Mouse (Mus musculus) thymus, adult 18-20 months (tissue): ENCODE measurements around the gene Sh2d1b2.

Source experiments
- DNase-seq, 2 experiments: peaks; one replicate each; pipeline ENCODE4 v3.0.0; 2022; ENCODE audit warnings: mixed read lengths in 2 of 2

Sh2d1b2 gene

DNA sequence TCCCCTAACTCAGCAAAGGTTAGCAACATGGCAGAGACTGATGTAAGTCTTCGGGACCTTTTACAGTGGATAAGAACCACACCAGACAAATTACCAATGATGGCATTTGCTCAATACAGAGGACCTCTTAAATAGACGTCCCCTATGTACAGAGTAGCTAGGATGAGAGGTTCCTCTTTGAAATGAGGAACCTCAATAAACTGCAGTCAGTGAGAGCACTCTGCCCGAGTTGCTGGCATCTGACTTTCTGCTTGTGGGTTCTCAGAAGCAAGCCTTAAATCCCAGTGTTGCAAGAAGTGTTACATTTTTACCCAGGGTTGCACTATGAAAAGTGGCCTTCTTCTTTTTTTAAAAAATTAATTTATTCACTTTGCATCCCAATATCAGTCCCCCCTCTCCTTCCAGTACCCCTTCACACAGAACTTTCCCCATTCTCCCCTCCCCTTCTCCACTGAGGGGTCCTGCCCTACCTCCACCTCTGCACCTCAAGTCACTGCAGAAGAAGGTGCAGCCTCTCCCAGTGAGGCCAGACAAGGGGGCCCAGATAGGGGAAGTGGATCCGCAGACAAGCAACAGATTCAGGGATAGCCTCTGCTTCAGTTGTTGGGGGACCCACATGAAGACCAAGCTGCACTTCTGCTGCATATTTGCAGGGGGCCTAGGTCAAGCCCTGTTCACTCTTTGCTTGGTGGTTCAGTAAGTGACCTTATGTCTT lies 50.0 kb downstream of the Sh2d1b2 start:
- no peak for DNase-seq

DNA sequence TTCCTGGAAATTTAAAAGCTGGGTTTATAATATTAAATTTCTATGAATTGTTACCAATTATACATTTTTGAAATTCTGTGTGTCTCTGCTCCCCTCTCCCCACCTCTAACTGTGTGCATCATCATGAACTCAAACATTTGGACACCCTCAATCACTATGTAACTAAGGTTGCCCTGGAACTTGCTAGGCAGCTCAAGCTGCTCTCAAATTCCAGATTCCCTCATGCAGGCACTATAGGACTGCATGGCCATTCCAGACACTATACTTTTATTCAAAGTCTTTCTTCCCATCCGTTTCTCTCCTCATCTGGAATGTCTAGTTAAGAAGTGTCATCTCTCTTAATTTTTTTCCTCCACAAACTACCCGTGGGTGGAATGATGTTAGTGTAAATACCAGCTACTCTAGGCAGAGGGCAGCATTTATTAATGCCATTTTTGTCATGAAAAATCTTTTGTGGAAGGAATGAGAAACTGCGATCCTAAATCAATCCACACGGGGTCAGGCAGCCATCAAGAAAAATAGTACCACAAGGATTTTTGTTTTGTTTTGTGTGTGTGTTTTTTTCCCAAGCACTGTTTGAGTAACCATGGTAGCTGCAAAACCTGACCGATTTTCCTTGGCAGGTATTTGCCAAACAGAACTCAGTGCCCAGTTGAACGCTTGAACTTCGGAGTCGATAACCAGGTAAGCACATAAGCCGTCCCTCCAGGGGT lies 59.8 kb downstream of the Sh2d1b2 start:
- DNase-seq = no peak

DNA sequence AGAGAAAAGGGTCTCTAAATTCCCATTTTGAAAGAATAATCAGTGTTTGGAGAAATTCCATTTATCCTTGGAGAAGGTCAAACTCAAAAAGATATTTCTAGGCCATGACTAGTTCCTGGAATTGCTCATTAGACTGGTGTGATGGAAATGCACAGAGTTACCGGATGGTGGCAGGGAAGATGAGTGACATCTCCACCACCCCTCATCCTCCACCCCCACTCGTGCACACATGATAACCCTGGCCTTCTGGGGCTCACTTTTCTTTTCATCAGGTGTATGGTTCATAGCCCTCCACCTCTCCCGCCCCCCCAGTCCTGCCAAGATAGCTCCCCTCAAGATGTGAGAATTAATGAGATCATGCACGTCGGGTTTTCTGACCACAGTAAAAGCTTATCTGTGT lies 60.7 kb downstream of the Sh2d1b2 start:
- DNase-seq = no peak

DNA sequence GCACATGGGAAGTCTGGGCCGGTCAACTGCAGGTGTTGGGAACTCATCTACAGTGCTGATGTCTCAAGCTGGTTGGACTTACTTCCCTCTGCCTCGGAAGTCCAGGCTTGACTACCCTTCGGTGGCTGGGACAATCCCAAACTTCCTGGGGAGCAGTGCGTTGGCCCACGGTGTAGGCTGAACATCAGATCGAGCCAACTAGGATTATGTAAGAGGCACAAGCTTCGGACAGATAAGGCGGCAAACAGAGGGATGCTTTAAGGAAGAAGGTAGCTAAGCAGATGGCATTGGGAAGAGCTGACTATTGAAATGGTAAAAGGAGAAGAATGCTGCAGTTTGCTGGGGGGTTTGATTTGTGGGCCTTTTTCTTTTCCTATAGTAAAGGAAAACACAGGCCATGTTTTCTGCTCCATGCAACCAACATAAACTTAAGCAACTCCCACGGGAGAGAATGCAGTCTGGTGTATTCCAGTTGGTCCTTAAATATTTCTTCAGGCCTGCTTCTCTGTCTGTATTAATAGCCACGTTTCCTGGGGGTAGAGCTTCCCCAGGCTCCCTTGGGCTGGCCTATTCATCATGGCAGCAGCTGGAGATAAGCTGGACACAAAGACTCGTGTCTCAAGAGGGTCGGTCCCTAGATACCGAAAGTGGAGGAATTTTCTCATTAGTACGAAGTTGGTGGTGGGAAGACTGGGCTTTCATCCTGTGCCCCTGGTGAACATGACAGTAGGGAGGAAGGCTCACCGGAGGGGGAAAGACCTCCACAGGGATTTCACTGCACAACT lies 62.4 kb downstream of the Sh2d1b2 start:
- DNase-seq = no peak

DNA sequence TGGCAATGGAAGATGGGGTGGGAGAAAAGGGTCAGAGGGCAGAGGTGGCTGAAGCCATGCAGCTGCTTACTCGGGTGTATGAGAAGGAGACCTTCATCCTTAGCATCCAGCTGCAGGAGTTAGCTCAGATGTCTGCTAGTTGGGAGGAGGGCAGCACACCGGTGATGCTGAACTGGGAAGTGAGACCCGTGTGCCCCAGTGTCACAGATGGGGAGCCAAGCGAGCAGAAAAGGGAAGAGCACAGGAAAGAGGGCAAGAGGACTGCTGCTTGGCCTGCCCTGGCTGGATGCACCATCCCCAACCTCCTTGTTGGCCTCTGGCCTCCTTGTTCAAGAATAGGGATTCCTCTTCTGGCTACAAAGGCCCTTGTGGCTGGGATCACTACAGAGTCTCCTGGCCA lies 66.9 kb downstream of the Sh2d1b2 start:
- no peak for DNase-seq

DNA sequence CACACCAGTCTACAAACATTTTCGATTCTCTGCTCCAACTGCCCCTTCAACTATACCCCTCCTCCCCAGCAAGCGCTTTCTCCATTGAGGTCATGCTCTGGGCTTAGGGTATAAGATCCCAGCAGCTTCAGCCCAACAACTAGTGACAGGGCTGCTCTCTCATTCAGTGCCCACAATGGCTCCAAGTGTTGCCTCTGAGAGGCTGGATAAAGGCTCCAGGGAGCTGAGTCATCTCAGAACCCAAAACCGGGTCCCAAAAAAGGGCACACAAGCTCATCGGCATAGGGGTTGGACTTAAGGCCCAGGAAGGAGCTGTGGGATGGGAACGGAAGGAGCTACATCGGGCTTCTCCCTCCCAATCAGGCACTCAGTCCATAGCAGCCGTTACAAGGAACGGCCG lies 69.1 kb downstream of the Sh2d1b2 start:
- no peak for DNase-seq

DNA sequence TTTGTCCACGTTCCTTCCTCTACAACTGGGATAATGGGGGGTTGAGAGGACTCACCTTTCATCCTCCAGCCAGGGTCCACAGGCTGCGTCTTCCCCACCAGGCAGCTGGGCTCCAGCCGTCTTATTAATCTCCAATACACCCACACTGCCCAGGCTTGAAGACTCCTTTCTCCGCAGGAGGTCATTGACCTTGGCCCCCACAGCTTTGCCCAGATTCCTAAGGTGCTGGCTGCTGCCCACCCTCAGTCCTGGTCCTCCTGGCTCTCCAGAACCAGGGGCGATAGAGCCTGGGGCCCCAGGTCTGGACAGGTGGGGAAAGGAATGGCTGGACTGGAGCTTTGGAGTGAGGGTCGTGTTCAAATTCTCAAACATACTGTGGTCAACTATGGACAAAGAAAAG lies 69.9 kb downstream of the Sh2d1b2 start:
- DNase-seq = no peak

DNA sequence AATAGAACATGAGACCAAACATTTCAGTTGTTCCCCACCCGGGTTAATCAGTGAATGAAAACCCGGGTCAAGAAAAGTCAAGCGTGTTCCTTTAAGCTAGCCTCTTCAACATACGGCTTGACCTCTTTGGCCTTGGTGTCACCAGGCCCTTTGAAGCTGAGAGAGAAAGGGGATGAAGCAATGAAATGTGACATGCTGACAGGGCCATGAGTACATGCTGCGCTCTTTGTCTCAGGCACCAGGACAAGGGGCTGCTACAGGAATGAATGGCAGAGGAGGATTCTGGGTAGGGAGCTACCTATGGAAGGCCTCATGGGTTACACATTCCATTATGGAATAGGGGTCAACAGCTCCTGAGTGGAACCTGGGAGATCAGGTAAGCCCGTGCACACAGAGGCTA lies 70.6 kb downstream of the Sh2d1b2 start:
- no peak for DNase-seq
